Mouse (Mus musculus) liver, postnatal 0 days (tissue): ENCODE data around the gene C2cd3. TPM values are rescaled to one million over a fixed set of nuclear protein-coding genes. Genes with fewer than 3 reads are reported as not detected.

ENCODE experiments used
- ATAC-seq: fragments of 200-750 bp; cut with Nextera tagmentation; 2 replicates; pipeline ENCODE4 v1.8.0; 2017; ENCODE audit warnings: mild to moderate bottlenecking, moderate library complexity
- DNase-seq: peaks from one replicate; pipeline ENCODE4 v3.0.0-alpha.2; 2016
- H3K27ac ChIP-seq: fragments of 300-500 bp; sonication (generic); 2 replicates; pipeline ENCODE4 v1.5.1; 2014; ENCODE audit warnings: antibody characterized with exemption, moderate library complexity, mild to moderate bottlenecking, low read depth
- H3K27me3 ChIP-seq: fragments of 300-500 bp; sonication (generic); 2 replicates; pipeline ENCODE4 v1.6.1; 2014; ENCODE audit warnings: low read length, control low read depth, mixed read lengths; ENCODE audit not compliant: insufficient read depth
- H3K36me3 ChIP-seq: fragments of 300-500 bp; sonication (generic); replicated peaks from 2 replicates; pipeline ENCODE4 v1.6.1; 2014; ENCODE audit warnings: mild to moderate bottlenecking, control low read depth, low read length, moderate library complexity, mixed read lengths; ENCODE audit not compliant: insufficient read depth
- H3K4me1 ChIP-seq: fragments of 300-500 bp; sonication (generic); 2 replicates; pipeline ENCODE4 v1.6.1; 2014; ENCODE audit warnings: antibody characterized with exemption, mild to moderate bottlenecking, control low read depth; ENCODE audit not compliant: insufficient read depth
- H3K4me2 ChIP-seq: fragments of 300-500 bp; sonication (generic); 2 replicates; pipeline ENCODE4 v1.6.1; 2014; ENCODE audit warnings: low read depth, mild to moderate bottlenecking, low read length, moderate library complexity, mixed read lengths
- H3K4me3 ChIP-seq: fragments of 300-500 bp; sonication (generic); 2 replicates; pipeline ENCODE4 v1.5.1; 2014; ENCODE audit warnings: low read depth, low read length
- H3K9ac ChIP-seq: fragments of 300-500 bp; sonication (generic); replicated peaks from 2 replicates; pipeline ENCODE4 v1.6.1; 2014; ENCODE audit warnings: mild to moderate bottlenecking, moderate library complexity
- H3K9me3 ChIP-seq: fragments of 300-500 bp; sonication (generic); 2 replicates; pipeline ENCODE4 v1.6.1; 2016; ENCODE audit warnings: mild to moderate bottlenecking, control low read depth, low read length, mixed read lengths
- CTCF ChIP-seq: sonication (generic); IDR thresholded peaks from 2 replicates; pipeline ENCODE4 v1.5.1; 2016; ENCODE audit warnings: antibody characterized with exemption, low read depth
- EP300 ChIP-seq: IDR thresholded peaks from 2 replicates; pipeline ENCODE4 v1.6.1; 2016; ENCODE audit warnings: antibody characterized with exemption, low read depth, mild to moderate bottlenecking
- WGBS: fragments of 180-500 bp; shearing (Covaris S2); extraction: QIAGEN DNeasy Blood & Tissue Kit; methylation state at CpG from one replicate; pipeline ENCODE4 v1.1.7; 2014; ENCODE audit not compliant: insufficient replicate concordance; 5-methylcytosine and 5-hydroxymethylcytosine counted together
- polyA plus RNA-seq: library from polyadenylated mRNA; unstranded; fragments of >200 nt; fragmentation: Nextera tagmentation; extraction: Ambion mirVana; gene quantifications from 2 replicates; pipeline ENCODE4 v1.2.1, GENCODE M21; 2015

The C2cd3 gene
- polyA plus RNA-seq, 1 experiment from 2014 or later = 5.1 TPM

- H3K4me3 ChIP-seq = no peak overlapping the region
These were observed 57.1 kb downstream of the C2cd3 start for GRCm38 (mm10) chr7:100429102-100429501.

GRCm38 (mm10) chr7:100429911-100430310, 57.9 kb downstream of the C2cd3 start:
- WGBS = 79% methylated on average over 11 of the region's 11 CpGs
- H3K36me3 ChIP-seq = peaks cover 51% of the 10 kb centered on the region
- no peak for DNase-seq
- 0 out of 2 replicates have a peak overlapping the region, but pooled peaks have one; percentile 35 for H3K27ac ChIP-seq
- no peaks in the 10 kb centered on the region for H3K9me3 ChIP-seq
- H3K4me3 ChIP-seq = no peak overlapping the region
- no peaks in the 10 kb centered on the region for H3K27me3 ChIP-seq
- no peak; the same call in 1 of the 2 replicates for ATAC-seq
- H3K4me2 ChIP-seq = no peak overlapping the region
- TF ChIP-seq CTCF (no peak), EP300 (no peak)
- no peaks in the 10 kb centered on the region; the same call in 1 of the 2 replicates for H3K4me1 ChIP-seq
- no peak overlapping the region for H3K9ac ChIP-seq

More at GRCm38 (mm10) chr7:100429102-100429501, 57.1 kb downstream of the C2cd3 start:
- no peaks in the 10 kb centered on the region for H3K9me3 ChIP-seq
- peaks cover 58% of the 10 kb centered on the region for H3K36me3 ChIP-seq
- no peak overlapping the region for H3K4me2 ChIP-seq
- H3K27ac ChIP-seq = no peak overlapping the region
- H3K4me1 ChIP-seq = no peaks in the 10 kb centered on the region; the same call in 1 of the 2 replicates
- ATAC-seq (no peak), DNase-seq (peak; percentile 52)
- H3K9ac ChIP-seq = no peak overlapping the region
- TF ChIP-seq EP300 = no peak
- TF ChIP-seq CTCF = peak; percentile 98
- 61% methylated on average over 3 of the region's 3 CpGs for WGBS
- no peaks in the 10 kb centered on the region for H3K27me3 ChIP-seq

- no peaks in the 10 kb centered on the region for H3K9me3 ChIP-seq
- H3K4me2 ChIP-seq = no peak overlapping the region
- no peaks in the 10 kb centered on the region for H3K27me3 ChIP-seq
- H3K9ac ChIP-seq = no peak overlapping the region
- H3K36me3 ChIP-seq = peaks cover 54% of the 10 kb centered on the region
- DNase-seq = peak; percentile 67
- no peaks in the 10 kb centered on the region; the same call in 1 of the 2 replicates for H3K4me1 ChIP-seq
- no peak overlapping the region for H3K4me3 ChIP-seq
- WGBS = 63% methylated on average over 5 of the region's 5 CpGs
- TF ChIP-seq EP300 (no peak), CTCF (no peak)
- ATAC-seq = peak; percentile 75
- 0 out of 2 replicates have a peak overlapping the region, but pooled peaks have one; percentile 39 for H3K27ac ChIP-seq
These were observed 59.1 kb downstream of the C2cd3 start for GRCm38 (mm10) chr7:100431103-100431502.

- Histone ChIP-seq H3K27ac (no peak overlapping the region), H3K9me3 (no peaks in the 10 kb centered on the region), H3K9ac (no peak overlapping the region), H3K4me1 (no peaks in the 10 kb centered on the region; the same call in 1 of the 2 replicates), H3K4me3 (no peak overlapping the region), H3K4me2 (no peak overlapping the region), H3K27me3 (no peaks in the 10 kb centered on the region), H3K36me3 (peaks cover 55% of the 10 kb centered on the region)
- DNase-seq = no peak
- no peak for TF ChIP-seq CTCF
- no peak for TF ChIP-seq EP300
- no peak for ATAC-seq
- WGBS = 93% methylated on average over 6 of the region's 6 CpGs
These were observed 61.3 kb downstream of the C2cd3 start for GRCm38 (mm10) chr7:100433295-100433694.

- H3K36me3 ChIP-seq = peaks cover 51% of the 10 kb centered on the region
These were observed 71.7 kb downstream of the C2cd3 start for GRCm38 (mm10) chr7:100443728-100444127.

GRCm38 (mm10) chr7:100446271-100446670, 74.2 kb downstream of the C2cd3 start:
- 92% methylated on average over 5 of the region's 5 CpGs for WGBS
- H3K4me2 ChIP-seq = no peak overlapping the region
- no peak overlapping the region for H3K9ac ChIP-seq
- no peak overlapping the region for H3K27ac ChIP-seq
- H3K27me3 ChIP-seq = no peaks in the 10 kb centered on the region
- DNase-seq (no peak), ATAC-seq (no peak)
- no peaks in the 10 kb centered on the region for H3K9me3 ChIP-seq
- H3K4me1 ChIP-seq = no peaks in the 10 kb centered on the region
- TF ChIP-seq CTCF (no peak), EP300 (no peak)
- no peak overlapping the region for H3K4me3 ChIP-seq
- H3K36me3 ChIP-seq = peaks cover 56% of the 10 kb centered on the region

More at GRCm38 (mm10) chr7:100443728-100444127, 71.7 kb downstream of the C2cd3 start:
- ATAC-seq (peak; percentile 56), DNase-seq (no peak)
- H3K4me3 ChIP-seq = no peak overlapping the region
- H3K9ac ChIP-seq = no peak overlapping the region
- no peaks in the 10 kb centered on the region for H3K4me1 ChIP-seq
- WGBS = 56% methylated on average over 4 of the region's 4 CpGs
- no peaks in the 10 kb centered on the region for H3K27me3 ChIP-seq
- TF ChIP-seq CTCF (no peak), EP300 (no peak)
- H3K9me3 ChIP-seq = no peaks in the 10 kb centered on the region
- no peak overlapping the region for H3K4me2 ChIP-seq
- no peak overlapping the region for H3K27ac ChIP-seq

- TF ChIP-seq EP300 (no peak), CTCF (no peak)
- peaks cover 57% of the 10 kb centered on the region for H3K36me3 ChIP-seq
- ATAC-seq = no peak
These were observed 76.5 kb downstream of the C2cd3 start for GRCm38 (mm10) chr7:100448530-100448929.

More at GRCm38 (mm10) chr7:100448530-100448929, 76.5 kb downstream of the C2cd3 start:
- Histone ChIP-seq H3K27me3 (no peaks in the 10 kb centered on the region), H3K4me1 (no peaks in the 10 kb centered on the region), H3K4me3 (no peak overlapping the region), H3K4me2 (no peak overlapping the region), H3K9ac (no peak overlapping the region), H3K9me3 (no peaks in the 10 kb centered on the region), H3K27ac (no peak overlapping the region)
- DNase-seq = no peak
- whole genome bisulfite sequencing = 94% methylated on average over 12 of the region's 12 CpGs
